ENCODE assay signal across 8 mouse cellular contexts in genomic region chr9:20888386-20888765, GRCm38 (mm10). TPM values are rescaled to one million over a fixed set of nuclear protein-coding genes. Genes with fewer than 3 reads are reported as not detected.
DNase-seq lines count a peak whose midpoint lies in the region; ATAC-seq and TF ChIP-seq lines count a peak whose summit lies in the region.

No protein-coding gene starts in this region.

- H3K4me2 ChIP-seq in kidney, postnatal 0 days (ENCODE audit: low read length) = peak overlapping the region; percentile 64
- peak overlapping the region; percentile 78 for H3K4me2 ChIP-seq in hindbrain, embryonic 15.5 days
- peak overlapping the region; percentile 97 for H3K4me2 ChIP-seq in midbrain, embryonic 16.5 days (ENCODE audit: low read length)

- H3K9me3 ChIP-seq in kidney, postnatal 0 days (replicated peaks; ENCODE audit: low read length) = no peaks in the 10 kb centered on the region
- H3K9me3 ChIP-seq in hindbrain, embryonic 15.5 days = no peaks in the 10 kb centered on the region
- no peaks in the 10 kb centered on the region for H3K9me3 ChIP-seq in midbrain, embryonic 16.5 days (replicated peaks; ENCODE audit: control insufficient read depth, low read length, poor library complexity, severe bottlenecking)

- WGBS in kidney, postnatal 0 days = under 1% methylated on average over 27 of the region's 30 CpGs
- 0% methylated on average over 29 of the region's 30 CpGs for WGBS in hindbrain, embryonic 15.5 days
- WGBS in midbrain, embryonic 16.5 days = 0% methylated on average over 29 of the region's 30 CpGs

- ATAC-seq in kidney, postnatal 0 days (replicated peaks; ENCODE audit: low FRiP score, low read depth) = peak; percentile 30
- ATAC-seq in common myeloid progenitor, adult 5-6 weeks (replicated peaks; ENCODE audit: low read depth, poor library complexity, severe bottlenecking) = peak; percentile 2; the same call in 1 of the 2 replicates
- peak; percentile 71; the same call in 1 of the 2 replicates for ATAC-seq in hindbrain, embryonic 15.5 days (ENCODE audit: low FRiP score, low read depth)
- peak; percentile 61 for ATAC-seq in midbrain, embryonic 16.5 days

- no peak for TF ChIP-seq CTCF in kidney, postnatal 0 days (IDR thresholded peaks at IDR 0.05; ENCODE audit: low read depth)

- peak overlapping the region; percentile 83 for H3K27ac ChIP-seq in kidney, postnatal 0 days
- H3K27ac ChIP-seq in hindbrain, embryonic 15.5 days (replicated peaks) = peak overlapping the region; percentile 90
- peak overlapping the region; percentile 51 for H3K27ac ChIP-seq in midbrain, embryonic 16.5 days (ENCODE audit: low read length)

- peak; percentile 24 for DNase-seq in kidney, postnatal 0 days (ENCODE audit: low spot score)
- no peak for DNase-seq in kidney, postnatal 14 days
- no peak for DNase-seq in embryo, embryonic 10.5 days (ENCODE audit: low spot score)
- no peak for DNase-seq in gastrocnemius, postnatal 10 days
- DNase-seq in spleen, adult 12 weeks (ENCODE audit: low spot score) = no peak

- H3K27me3 ChIP-seq in kidney, postnatal 0 days (ENCODE audit: insufficient read depth, low read length) = no peaks in the 10 kb centered on the region
- H3K27me3 ChIP-seq in hindbrain, embryonic 15.5 days = no peaks in the 10 kb centered on the region
- H3K27me3 ChIP-seq in midbrain, embryonic 16.5 days (ENCODE audit: control insufficient read depth, insufficient read depth, low read depth, low read length) = no peaks in the 10 kb centered on the region

- peaks cover 33% of the 10 kb centered on the region for H3K36me3 ChIP-seq in kidney, postnatal 0 days (ENCODE audit: insufficient read depth, low read length)
- peaks cover 40% of the 10 kb centered on the region for H3K36me3 ChIP-seq in hindbrain, embryonic 15.5 days
- H3K36me3 ChIP-seq in midbrain, embryonic 16.5 days (ENCODE audit: control insufficient read depth, insufficient read depth, low read length) = peaks cover 30% of the 10 kb centered on the region

- peak overlapping the region; percentile 62 for H3K4me3 ChIP-seq in kidney, postnatal 0 days (replicated peaks; ENCODE audit: low read depth, low read length)
- H3K4me3 ChIP-seq in hindbrain, embryonic 15.5 days = peak overlapping the region; percentile 81
- peak overlapping the region; percentile 89 for H3K4me3 ChIP-seq in midbrain, embryonic 16.5 days (ENCODE audit: low read depth, low read length)

- no peaks in the 10 kb centered on the region for H3K4me1 ChIP-seq in kidney, postnatal 0 days (replicated peaks; ENCODE audit: insufficient read depth, low read length)
- peaks cover 16% of the 10 kb centered on the region for H3K4me1 ChIP-seq in hindbrain, embryonic 15.5 days (replicated peaks)
- peaks cover 9% of the 10 kb centered on the region for H3K4me1 ChIP-seq in midbrain, embryonic 16.5 days (ENCODE audit: control insufficient read depth, insufficient read depth, low read length)

- H3K9ac ChIP-seq in kidney, postnatal 0 days (ENCODE audit: low read depth, low read length) = peak overlapping the region; percentile 88
- H3K9ac ChIP-seq in hindbrain, embryonic 15.5 days = peak overlapping the region; percentile 71
- peak overlapping the region; percentile 83 for H3K9ac ChIP-seq in midbrain, embryonic 16.5 days (ENCODE audit: low read depth, low read length)

RNA-seq across cellular contexts. Expression of gene Ppan, which starts 0.4 kb away (rescaled TPM):
- polyA plus RNA-seq in kidney, postnatal 0 days (2015; fragmentation: Nextera tagmentation; extraction: Ambion mirVana) = 56.3 and 57.9 TPM in 2 replicates
- total RNA-seq in common myeloid progenitor, adult 5-6 weeks (2017) = 140 and 152 TPM in 2 replicates
- polyA plus RNA-seq in hindbrain, embryonic 15.5 days (2015; fragmentation: Nextera tagmentation; extraction: Ambion mirVana) = 46.3 and 47.5 TPM in 2 replicates
- 48.8 and 51.1 TPM in 2 replicates for polyA plus RNA-seq in midbrain, embryonic 16.5 days (2015; fragmentation: Nextera tagmentation; extraction: Ambion mirVana)
- total RNA-seq in gastrocnemius, postnatal 10 days (2021) = 10 to 100 TPM; 15.9 to 19.2 TPM

RNA-seq across cellular contexts. Expression of gene Angptl6, which starts 8.8 kb away (rescaled TPM):
- 2.5 and 2.6 TPM in 2 replicates for polyA plus RNA-seq in kidney, postnatal 0 days (2015; fragmentation: Nextera tagmentation; extraction: Ambion mirVana)
- 0.50 and 1.7 TPM in 2 replicates for total RNA-seq in common myeloid progenitor, adult 5-6 weeks (2017)
- polyA plus RNA-seq in hindbrain, embryonic 15.5 days (2015; fragmentation: Nextera tagmentation; extraction: Ambion mirVana) = 14.7 and 15.1 TPM in 2 replicates
- polyA plus RNA-seq in midbrain, embryonic 16.5 days (2015; fragmentation: Nextera tagmentation; extraction: Ambion mirVana) = 15.2 and 17.7 TPM in 2 replicates
- total RNA-seq in gastrocnemius, postnatal 10 days (2021) = 1 to 10 TPM; 4.4 to 4.7 TPM

RNA-seq across cellular contexts. Expression of gene Eif3g, which starts 10.0 kb away (rescaled TPM):
- polyA plus RNA-seq in kidney, postnatal 0 days (2015; fragmentation: Nextera tagmentation; extraction: Ambion mirVana) = 234 and 243 TPM in 2 replicates
- 188 and 215 TPM in 2 replicates for total RNA-seq in common myeloid progenitor, adult 5-6 weeks (2017)
- polyA plus RNA-seq in hindbrain, embryonic 15.5 days (2015; fragmentation: Nextera tagmentation; extraction: Ambion mirVana) = 249 and 256 TPM in 2 replicates
- polyA plus RNA-seq in midbrain, embryonic 16.5 days (2015; fragmentation: Nextera tagmentation; extraction: Ambion mirVana) = 243 TPM in 2 replicates
- 100 to 1,000 TPM; 131 to 133 TPM for total RNA-seq in gastrocnemius, postnatal 10 days (2021)

RNA-seq across cellular contexts. Expression of gene A230050P20Rik, which starts 19.9 kb away (rescaled TPM):
- polyA plus RNA-seq in kidney, postnatal 0 days (2015; fragmentation: Nextera tagmentation; extraction: Ambion mirVana) = 7.6 and 11.5 TPM in 2 replicates
- total RNA-seq in common myeloid progenitor, adult 5-6 weeks (2017) = 25.7 and 27.9 TPM in 2 replicates
- 12.9 and 13.2 TPM in 2 replicates for polyA plus RNA-seq in hindbrain, embryonic 15.5 days (2015; fragmentation: Nextera tagmentation; extraction: Ambion mirVana)
- polyA plus RNA-seq in midbrain, embryonic 16.5 days (2015; fragmentation: Nextera tagmentation; extraction: Ambion mirVana) = 7.1 and 13.7 TPM in 2 replicates
- total RNA-seq in gastrocnemius, postnatal 10 days (2021) = 1 to 10 TPM; 4.8 to 7.6 TPM

Comparison
In these comparisons a context has a peak if more than half of its experiments do, and no peak if none do; other contexts are left out.
1. ATAC-seq: peak in every context shown above with its lines; median percentile 71 in hindbrain, embryonic 15.5 days; 61 in midbrain, embryonic 16.5 days; 30 in kidney, postnatal 0 days; 2 in common myeloid progenitor, adult 5-6 weeks.